Mouse (Mus musculus) embryonic facial prominence, embryonic 11.5 days (tissue): Measurements from ENCODE around the gene Clpsl2. TPM values are rescaled to one million over a fixed set of nuclear protein-coding genes. Genes with fewer than 3 reads are reported as not detected.
A peak's percentile ranks its signal among the peaks of the same experiment; 100 is the strongest.

Experiments
- ATAC-seq: fragments of 200-750 bp; cut with Nextera tagmentation; replicated peaks from 2 replicates; pipeline ENCODE4 v1.8.0; 2017; ENCODE audit warnings: low read depth; ENCODE audit not compliant: insufficient number of reproducible peaks, low FRiP score, low TSS enrichment
- DNase-seq: peaks from one replicate; pipeline ENCODE4 v3.0.0-alpha.2; 2015; ENCODE audit warnings: low spot score
- H3K27ac ChIP-seq: fragments of 300-500 bp; sonication (generic); replicated peaks from 2 replicates; pipeline ENCODE4 v1.5.1; 2014; ENCODE audit warnings: mild to moderate bottlenecking, low read depth, low read length, control low read depth
- H3K27me3 ChIP-seq: fragments of 300-500 bp; sonication (generic); 2 replicates; pipeline ENCODE4 v1.6.1; 2014; ENCODE audit warnings: mild to moderate bottlenecking, low read length, moderate library complexity, mixed read lengths; ENCODE audit not compliant: control insufficient read depth, insufficient read depth
- H3K36me3 ChIP-seq: fragments of 300-500 bp; sonication (generic); replicated peaks from 2 replicates; pipeline ENCODE4 v1.6.1; 2014; ENCODE audit warnings: low read depth, mild to moderate bottlenecking, low read length, moderate library complexity, mixed read lengths; ENCODE audit not compliant: control insufficient read depth, insufficient read depth
- H3K4me1 ChIP-seq: fragments of 300-500 bp; sonication (generic); 2 replicates; pipeline ENCODE4 v1.6.1; 2014; ENCODE audit warnings: low read length, mixed read lengths; ENCODE audit not compliant: control insufficient read depth, insufficient read depth
- H3K4me2 ChIP-seq: fragments of 300-500 bp; sonication (generic); 2 replicates; pipeline ENCODE4 v1.6.1; 2014; ENCODE audit warnings: low read depth, mild to moderate bottlenecking, control low read depth, low read length, moderate library complexity
- H3K4me3 ChIP-seq: fragments of 300-500 bp; sonication (generic); 2 replicates; pipeline ENCODE4 v1.5.1; 2014; ENCODE audit warnings: low read depth, low read length, control low read depth
- H3K9ac ChIP-seq: fragments of 300-500 bp; sonication (generic); replicated peaks from 2 replicates; pipeline ENCODE4 v1.6.1; 2014; ENCODE audit warnings: mild to moderate bottlenecking, control low read depth, low read length
- H3K9me3 ChIP-seq: fragments of 300-500 bp; sonication (generic); replicated peaks from 2 replicates; pipeline ENCODE4 v1.6.1; 2016; ENCODE audit warnings: mild to moderate bottlenecking, low read length, inconsistent platforms, mixed read lengths; ENCODE audit not compliant: control insufficient read depth
- WGBS: fragments of 180-500 bp; shearing (Covaris S2); extraction: QIAGEN DNeasy Blood & Tissue Kit; methylation state at CpG from one replicate; pipeline ENCODE4 v1.1.7; 2014; 5-methylcytosine and 5-hydroxymethylcytosine counted together
- polyA plus RNA-seq: library from polyadenylated mRNA; unstranded; fragments of >200 nt; fragmentation: Nextera tagmentation; extraction: Ambion mirVana; gene quantifications from 2 replicates; pipeline ENCODE4 v1.2.1, GENCODE M21; 2014

Gene Clpsl2
- polyA plus RNA-seq, 1 experiment from 2014 or later = not detected

GRCm38 (mm10) chr17:28529116-28529515, 20.1 kb upstream of the Clpsl2 start:
- no peak overlapping the region for H3K27ac ChIP-seq
- H3K27me3 ChIP-seq = no peaks in the 10 kb centered on the region
- H3K9ac ChIP-seq = no peak overlapping the region
- no peak overlapping the region for H3K4me3 ChIP-seq
- peaks cover 2% of the 10 kb centered on the region; the same call in 1 of the 2 replicates for H3K4me1 ChIP-seq
- H3K9me3 ChIP-seq = no peaks in the 10 kb centered on the region
- no peak for DNase-seq
- no peak overlapping the region for H3K4me2 ChIP-seq
- WGBS = 73% methylated on average over 4 of the region's 4 CpGs
- ATAC-seq = no peak
- H3K36me3 ChIP-seq = no peaks in the 10 kb centered on the region

GRCm38 (mm10) chr17:28530506-28530905, 18.7 kb upstream of the Clpsl2 start, which contains the start of gene Armc12:
Gene Armc12, plus strand, starts transcription at chr17:28530806.
- Histone ChIP-seq H3K9ac (no peak within 1 kb of the TSS), H3K36me3 (no peaks in the 10 kb centered on the region), H3K4me3 (no peak within 1 kb of the TSS), H3K27ac (no peak within 1 kb of the TSS), H3K4me1 (peaks cover 2% of the 10 kb centered on the region; the same call in 1 of the 2 replicates), H3K4me2 (no peak within 1 kb of the TSS), H3K9me3 (no peaks in the 10 kb centered on the region), H3K27me3 (no peaks in the 10 kb centered on the region)
- DNase-seq (no peak), ATAC-seq (no peak)
- WGBS = 83% methylated on average over 6 of the region's 6 CpGs

GRCm38 (mm10) chr17:28531946-28532345, 17.3 kb upstream of the Clpsl2 start:
- Histone ChIP-seq H3K4me2 (0 out of 2 replicates have a peak overlapping the region, but pooled peaks have one; percentile 10), H3K27me3 (no peaks in the 10 kb centered on the region), H3K9ac (no peak overlapping the region), H3K4me3 (no peak overlapping the region), H3K27ac (no peak overlapping the region), H3K4me1 (peaks cover 2% of the 10 kb centered on the region; the same call in 1 of the 2 replicates), H3K9me3 (no peaks in the 10 kb centered on the region), H3K36me3 (no peaks in the 10 kb centered on the region)
- DNase-seq (peak; percentile 40), ATAC-seq (no peak)
- WGBS = 13% methylated on average over 18 of the region's 18 CpGs

- Histone ChIP-seq H3K4me3 (no peak overlapping the region), H3K36me3 (no peaks in the 10 kb centered on the region), H3K4me1 (peaks cover 2% of the 10 kb centered on the region; the same call in 1 of the 2 replicates), H3K27me3 (no peaks in the 10 kb centered on the region), H3K9me3 (no peaks in the 10 kb centered on the region), H3K9ac (no peak overlapping the region), H3K4me2 (no peak overlapping the region), H3K27ac (no peak overlapping the region)
- 87% methylated on average over 7 of the region's 7 CpGs for WGBS
- DNase-seq (no peak), ATAC-seq (no peak)
Observed at GRCm38 (mm10) chr17:28532557-28532956, 16.7 kb upstream of the Clpsl2 start.

- no peak overlapping the region for H3K4me2 ChIP-seq
- no peak for DNase-seq
- H3K27me3 ChIP-seq = no peaks in the 10 kb centered on the region
- no peak overlapping the region for H3K4me3 ChIP-seq
- no peak for ATAC-seq
- H3K9me3 ChIP-seq = no peaks in the 10 kb centered on the region
- H3K9ac ChIP-seq = no peak overlapping the region
- H3K27ac ChIP-seq = no peak overlapping the region
- no peaks in the 10 kb centered on the region; the same call in 1 of the 2 replicates for H3K4me1 ChIP-seq
- H3K36me3 ChIP-seq = no peaks in the 10 kb centered on the region
- 87% methylated on average over 13 of the region's 13 CpGs for WGBS
Observed at GRCm38 (mm10) chr17:28533327-28533726, 15.9 kb upstream of the Clpsl2 start.

- H3K4me1 ChIP-seq = no peaks in the 10 kb centered on the region
- H3K27ac ChIP-seq = no peak overlapping the region
- ATAC-seq (no peak), DNase-seq (no peak)
- H3K9me3 ChIP-seq = no peaks in the 10 kb centered on the region
- 48% methylated on average over 12 of the region's 12 CpGs for WGBS
- H3K4me2 ChIP-seq = no peak overlapping the region
- H3K27me3 ChIP-seq = no peaks in the 10 kb centered on the region
- H3K4me3 ChIP-seq = no peak overlapping the region
- no peak overlapping the region for H3K9ac ChIP-seq
- no peaks in the 10 kb centered on the region for H3K36me3 ChIP-seq
Observed at GRCm38 (mm10) chr17:28537881-28538280, 11.3 kb upstream of the Clpsl2 start.

- DNase-seq = no peak
- 83% methylated on average over 1 of the region's 1 CpGs for WGBS
- H3K9me3 ChIP-seq = no peaks in the 10 kb centered on the region
- H3K9ac ChIP-seq = no peak overlapping the region
- H3K4me2 ChIP-seq = no peak overlapping the region
- H3K36me3 ChIP-seq = no peaks in the 10 kb centered on the region
- H3K4me3 ChIP-seq = no peak overlapping the region
- no peak for ATAC-seq
- H3K27me3 ChIP-seq = no peaks in the 10 kb centered on the region
- H3K4me1 ChIP-seq = no peaks in the 10 kb centered on the region
- no peak overlapping the region for H3K27ac ChIP-seq
Observed at GRCm38 (mm10) chr17:28546925-28547324, 2.3 kb upstream of the Clpsl2 start.

GRCm38 (mm10) chr17:28548550-28548949, 661 bp upstream of the Clpsl2 start:
- Histone ChIP-seq H3K9ac (no peak overlapping the region), H3K4me1 (no peaks in the 10 kb centered on the region), H3K36me3 (no peaks in the 10 kb centered on the region), H3K9me3 (no peaks in the 10 kb centered on the region), H3K27ac (no peak overlapping the region), H3K27me3 (no peaks in the 10 kb centered on the region), H3K4me2 (no peak overlapping the region), H3K4me3 (no peak overlapping the region)
- DNase-seq = no peak
- ATAC-seq = no peak
- 54% methylated on average over 11 of the region's 11 CpGs for WGBS
